Mouse (Mus musculus) erythroblast, embryonic 14.5 days (primary cell): ENCODE measurements around the gene 6430548M08Rik. TPM values are rescaled to one million over a fixed set of nuclear protein-coding genes. Genes with fewer than 3 reads are reported as not detected.

Experiments used
- H3K27me3 ChIP-seq: 2 replicates; pipeline ENCODE4 v1.6.1; 2012; ENCODE audit warnings: inconsistent platforms; ENCODE audit not compliant: control insufficient read depth
- H3K36me3 ChIP-seq: 2 replicates; pipeline ENCODE4 v1.6.1; 2012; ENCODE audit warnings: mild to moderate bottlenecking, inconsistent platforms; ENCODE audit not compliant: control insufficient read depth
- H3K4me1 ChIP-seq: 2 replicates; pipeline ENCODE4 v1.6.1; 2012; ENCODE audit warnings: inconsistent platforms; ENCODE audit not compliant: control insufficient read depth
- H3K4me3 ChIP-seq: replicated peaks from 2 replicates; pipeline ENCODE3; 2012; ENCODE audit warnings: moderate library complexity, mild to moderate bottlenecking, inconsistent platforms
- H3K9me3 ChIP-seq: 2 replicates; pipeline ENCODE4 v1.6.1; 2012; ENCODE audit warnings: low read length, inconsistent platforms, mixed read lengths; ENCODE audit not compliant: control insufficient read depth
- GATA1 ChIP-seq: IDR thresholded peaks from 2 replicates; pipeline ENCODE4 v1.6.1; 2012; ENCODE audit warnings: low read length, inconsistent platforms, mixed read lengths
- TAL1 ChIP-seq: IDR thresholded peaks from 3 replicates; pipeline ENCODE4 v1.6.1; 2012; ENCODE audit warnings: low read length, inconsistent platforms, mixed read lengths
- polyA plus RNA-seq: library from polyadenylated mRNA; stranded (reverse); fragments of >175 nt; gene quantifications from 2 replicates; pipeline ENCODE4 v1.2.3, GENCODE M21; 2012

The 6430548M08Rik gene
- polyA plus RNA-seq, 1 experiment: 0.01 TPM

DNA sequence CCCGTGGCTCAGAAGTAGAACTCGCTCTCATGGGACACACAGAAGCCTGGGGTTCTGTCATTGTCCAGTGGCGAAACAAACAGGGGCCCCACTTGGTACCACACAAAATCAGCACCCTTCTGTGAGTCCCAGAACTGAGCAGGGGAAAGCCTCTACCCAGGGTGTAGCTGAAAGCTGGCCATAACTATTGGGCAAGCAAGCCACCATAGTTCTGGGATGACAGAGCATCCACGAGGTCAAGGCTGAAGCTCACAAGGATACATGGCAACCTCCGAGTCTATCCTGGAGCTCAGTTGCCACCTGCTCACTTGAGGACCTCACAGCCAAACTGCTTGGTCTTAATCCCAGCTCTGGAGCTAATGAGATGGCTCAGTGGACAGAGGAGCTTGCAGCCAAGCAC, 67.3 kb downstream of the 6430548M08Rik start:
- Histone ChIP-seq H3K27me3 (peaks cover 24% of the 10 kb centered on the region), H3K4me1 (peaks cover 3% of the 10 kb centered on the region; the same call in 1 of the 2 replicates), H3K36me3 (no peaks in the 10 kb centered on the region), H3K9me3 (no peaks in the 10 kb centered on the region), H3K4me3 (no peak overlapping the region)
- TF ChIP-seq GATA1: no peak
- no peak for TF ChIP-seq TAL1

DNA sequence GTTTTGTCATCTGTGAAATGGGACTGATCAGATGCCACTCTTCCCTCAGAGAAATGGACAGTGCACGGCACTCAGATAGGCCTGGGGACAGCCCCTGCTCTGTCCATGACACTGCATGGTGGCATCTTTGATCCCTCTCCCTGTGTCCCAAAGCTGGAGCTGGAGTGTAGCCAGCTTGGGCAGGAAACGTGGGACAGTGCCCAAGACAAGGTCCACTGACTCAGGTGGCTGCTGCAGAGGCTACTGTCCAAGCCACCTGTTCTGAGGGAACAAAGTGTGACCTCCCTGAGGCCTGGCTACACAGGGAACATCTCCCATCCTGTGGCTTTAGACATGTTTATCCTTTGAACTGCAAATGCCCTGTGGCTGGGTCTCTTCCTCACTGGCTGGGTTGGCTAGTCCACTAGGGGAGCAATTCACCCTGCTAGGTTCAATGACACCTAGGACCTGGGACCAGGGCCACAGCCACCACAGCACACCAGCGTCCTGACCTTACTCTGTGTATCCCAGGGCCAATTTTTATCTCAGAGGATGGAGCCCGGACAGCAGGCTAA, 68.0 kb downstream of the 6430548M08Rik start:
- Histone ChIP-seq H3K27me3 (peaks cover 18% of the 10 kb centered on the region), H3K4me3 (no peak overlapping the region), H3K36me3 (no peaks in the 10 kb centered on the region), H3K4me1 (peaks cover 3% of the 10 kb centered on the region; the same call in 1 of the 2 replicates), H3K9me3 (no peaks in the 10 kb centered on the region)
- TF ChIP-seq GATA1 (no peak), TAL1 (no peak)

DNA sequence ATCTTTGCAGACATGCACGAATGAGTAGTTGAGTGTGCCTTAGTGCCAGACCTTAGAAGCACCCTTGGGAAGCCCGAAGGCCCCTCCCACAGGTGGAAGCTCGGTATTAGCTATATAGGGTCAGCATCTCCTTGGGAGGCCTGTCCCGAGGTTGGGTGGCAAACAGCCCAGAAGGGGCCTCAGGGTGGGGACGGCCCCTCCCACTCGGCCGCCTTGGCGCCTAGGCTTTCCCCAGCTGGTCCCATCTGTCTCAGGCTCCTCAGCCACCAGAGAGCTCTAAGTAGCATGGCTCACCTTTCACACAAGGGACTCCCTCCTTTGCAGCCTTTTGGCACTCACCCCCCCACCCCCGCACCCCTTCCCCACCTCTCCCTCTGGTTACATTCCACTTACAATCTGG, 70.4 kb downstream of the 6430548M08Rik start:
- Histone ChIP-seq H3K4me3 (no peak overlapping the region), H3K4me1 (0 out of 2 replicates have a peak, but pooled peaks cover under 1% of the 10 kb centered on the region), H3K27me3 (no peaks in the 10 kb centered on the region), H3K36me3 (no peaks in the 10 kb centered on the region), H3K9me3 (no peaks in the 10 kb centered on the region)
- TF ChIP-seq GATA1 (no peak), TAL1 (no peak)

GRCm38 (mm10) chr8:120184850-120185792, 71.2 kb downstream of the 6430548M08Rik start:
- no peaks in the 10 kb centered on the region for H3K27me3 ChIP-seq

DNA sequence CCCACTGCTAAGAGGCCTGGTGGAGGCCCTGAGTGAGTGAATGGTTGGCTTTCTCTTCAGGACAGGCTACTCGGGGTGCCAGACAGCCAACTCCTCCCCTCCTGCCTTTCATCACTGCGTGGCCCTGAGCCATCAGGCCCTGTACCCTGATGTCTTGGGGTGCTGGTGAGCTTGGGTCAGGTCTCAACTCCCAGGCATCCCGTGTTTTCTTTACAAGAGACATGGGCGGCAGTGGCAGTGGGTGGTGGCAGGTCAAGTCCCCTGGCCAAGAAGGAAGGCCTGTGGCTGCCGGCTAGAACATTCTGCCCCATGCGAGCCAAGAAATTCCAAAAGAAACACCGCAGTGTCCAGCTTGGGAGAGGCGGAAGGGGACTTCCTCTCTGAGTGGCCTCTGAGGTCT, 72.5 kb downstream of the 6430548M08Rik start:
- Histone ChIP-seq H3K4me1 (no peaks in the 10 kb centered on the region), H3K9me3 (no peaks in the 10 kb centered on the region), H3K36me3 (no peaks in the 10 kb centered on the region), H3K4me3 (no peak overlapping the region), H3K27me3 (no peaks in the 10 kb centered on the region)
- no peak for TF ChIP-seq GATA1
- TF ChIP-seq TAL1: no peak

More at GRCm38 (mm10) chr8:120184850-120185792, 71.2 kb downstream of the 6430548M08Rik start:
- Histone ChIP-seq H3K4me1 (no peaks in the 10 kb centered on the region), H3K4me3 (no peak overlapping the region), H3K36me3 (no peaks in the 10 kb centered on the region), H3K9me3 (no peaks in the 10 kb centered on the region)
- TF ChIP-seq GATA1 (no peak), TAL1 (no peak)

GRCm38 (mm10) chr8:120188510-120188909, 74.6 kb downstream of the 6430548M08Rik start:
- no peaks in the 10 kb centered on the region for H3K36me3 ChIP-seq
- no peaks in the 10 kb centered on the region for H3K27me3 ChIP-seq
- no peaks in the 10 kb centered on the region for H3K4me1 ChIP-seq
- H3K9me3 ChIP-seq: peaks cover 6% of the 10 kb centered on the region
- TF ChIP-seq GATA1: no peak
- TF ChIP-seq TAL1: no peak
- H3K4me3 ChIP-seq: no peak overlapping the region

GRCm38 (mm10) chr8:120189440-120189839, 75.5 kb downstream of the 6430548M08Rik start:
- no peaks in the 10 kb centered on the region for H3K36me3 ChIP-seq
- H3K4me3 ChIP-seq: no peak overlapping the region
- no peaks in the 10 kb centered on the region for H3K27me3 ChIP-seq
- H3K9me3 ChIP-seq: peaks cover 6% of the 10 kb centered on the region
- H3K4me1 ChIP-seq: no peaks in the 10 kb centered on the region
- TF ChIP-seq GATA1: no peak
- TF ChIP-seq TAL1: no peak

DNA sequence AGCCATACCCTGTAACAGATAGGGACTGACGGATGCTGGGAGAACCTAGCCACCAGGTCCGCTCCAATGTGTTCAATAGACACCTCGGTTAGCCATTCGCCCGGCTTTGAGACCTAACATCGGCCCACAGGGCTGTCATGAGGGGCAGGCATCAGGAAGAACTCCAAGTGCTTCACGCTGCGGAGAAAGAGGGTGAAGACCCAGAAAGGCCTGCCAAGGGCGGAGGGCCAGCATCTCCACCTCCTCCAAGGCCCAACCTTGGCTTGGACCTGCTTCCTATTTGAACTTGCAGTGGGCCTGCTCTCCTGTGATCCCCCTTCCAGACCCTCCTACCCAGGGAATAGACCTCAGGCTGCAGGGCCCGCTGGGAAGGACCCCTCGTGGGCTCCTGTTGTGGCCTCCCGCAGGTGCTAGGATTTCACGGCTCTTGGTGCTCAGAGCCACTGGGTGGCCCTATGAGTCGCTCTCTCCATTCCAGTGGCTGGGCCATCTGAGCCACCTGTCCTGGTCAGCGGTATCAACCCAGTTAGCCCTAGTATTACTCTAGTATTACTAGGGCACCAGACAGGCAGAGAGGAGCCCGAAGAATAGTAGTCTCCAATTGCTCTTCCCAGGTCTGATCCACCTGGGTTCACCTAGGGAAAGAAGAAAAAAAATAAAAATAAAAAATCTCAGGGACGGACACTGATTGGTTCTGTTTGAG, 76.3 kb downstream of the 6430548M08Rik start:
- Histone ChIP-seq H3K9me3 (peaks cover 6% of the 10 kb centered on the region), H3K27me3 (no peaks in the 10 kb centered on the region), H3K4me1 (no peaks in the 10 kb centered on the region), H3K36me3 (no peaks in the 10 kb centered on the region), H3K4me3 (no peak overlapping the region)
- no peak for TF ChIP-seq TAL1
- no peak for TF ChIP-seq GATA1

DNA sequence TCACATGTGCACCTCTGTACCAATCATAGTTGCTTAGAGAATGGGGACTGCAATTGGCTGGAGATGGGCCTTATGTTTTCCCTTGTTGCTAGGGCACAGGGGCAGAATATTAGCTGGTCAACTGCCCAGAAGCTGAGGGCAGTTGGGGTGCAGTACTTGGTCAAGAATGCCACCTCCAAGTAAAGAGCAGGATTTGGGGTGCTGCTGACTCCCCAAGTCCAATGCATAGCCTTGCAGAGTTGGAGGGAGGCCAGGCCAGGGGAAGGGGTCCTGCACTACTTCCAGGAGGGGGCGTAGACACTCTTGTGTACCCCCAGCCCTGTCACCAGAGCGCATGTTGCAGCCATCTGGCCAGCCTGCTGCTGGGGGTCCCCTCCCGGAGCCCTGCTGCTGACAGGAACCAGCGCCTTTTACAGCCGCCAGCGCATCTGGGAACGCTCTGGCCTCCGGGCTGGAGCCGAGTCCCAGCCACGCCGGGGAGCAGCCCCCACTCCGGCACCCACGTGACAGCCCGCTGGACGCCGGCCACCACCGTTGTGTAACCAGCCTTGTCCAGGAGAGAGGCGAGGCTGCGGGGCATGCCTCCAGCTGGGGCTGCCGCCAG, 77.0 kb downstream of the 6430548M08Rik start:
- H3K4me3 ChIP-seq: no peak overlapping the region
- H3K36me3 ChIP-seq: no peaks in the 10 kb centered on the region
- H3K27me3 ChIP-seq: no peaks in the 10 kb centered on the region
- no peak for TF ChIP-seq GATA1
- no peak for TF ChIP-seq TAL1
- H3K9me3 ChIP-seq: peaks cover 6% of the 10 kb centered on the region
- no peaks in the 10 kb centered on the region for H3K4me1 ChIP-seq
